Mouse (Mus musculus) layer of hippocampus, adult 8-10 months (tissue): ENCODE measurements around the gene C530025M09Rik. TPM values are rescaled to one million over a fixed set of nuclear protein-coding genes. Genes with fewer than 3 reads are reported as not detected.

ENCODE experiments used
- DNase-seq, 2 experiments: peaks; one replicate each; pipeline ENCODE4 v3.0.0; 2022; ENCODE audit warnings: low spot score in 2 of 2
- total RNA-seq, 4 experiments: library from RNA; stranded (reverse); gene quantifications; 2 replicates each; pipeline ENCODE4 v1.2.4; 2022

C530025M09Rik gene
- total RNA-seq, 4 experiments from 2014 or later = 0.52 TPM; not detected in 3

DNA sequence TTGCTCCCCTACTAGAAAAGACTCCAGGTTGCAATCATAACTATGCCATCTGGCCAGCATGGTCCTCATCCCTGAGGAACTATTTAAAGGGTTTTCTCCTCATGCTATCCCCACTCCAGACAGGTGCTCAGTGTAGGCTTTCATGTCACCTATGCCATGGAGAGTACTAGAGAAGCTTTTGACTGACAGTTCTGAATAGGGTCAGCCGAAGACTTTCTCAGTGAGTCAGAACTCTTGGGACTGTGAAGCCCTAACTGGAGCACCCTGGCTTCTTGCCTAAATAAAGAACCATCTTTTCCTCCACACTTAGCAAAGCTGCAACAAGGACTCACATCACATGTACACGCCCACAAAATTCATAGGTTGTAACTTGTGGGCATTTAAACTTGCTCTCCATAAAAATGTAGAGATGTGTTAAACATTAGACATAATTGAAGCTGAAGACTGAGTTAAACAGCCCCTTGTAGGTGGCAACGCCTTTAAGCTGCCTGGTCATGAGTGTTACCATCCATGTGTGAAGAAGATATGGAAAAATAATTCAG, 26.3 kb downstream of the C530025M09Rik start:
- DNase-seq = no peak

- no peak for DNase-seq
Observed at GRCm38 (mm10) chr2:149798613-149799012, 32.4 kb downstream of the C530025M09Rik start.

Other genes starting within 250 kb of the C530025M09Rik start
- gene Syndig1, start 2.0 kb downstream of the C530025M09Rik start, total RNA-seq = 10 to 100 TPM; 29.0 to 37.5 (median 35.6) TPM